Mouse (Mus musculus) limb, embryonic 14.5 days (tissue): ENCODE data around the gene Myo15. TPM values are rescaled to one million over a fixed set of nuclear protein-coding genes. Genes with fewer than 3 reads are reported as not detected.
"Not testable (repeated sequence)": the region's sequence is repeated elsewhere in the genome, so short reads cannot be mapped to it uniquely, and the experiment has no call there.

Experiments
- ATAC-seq: fragments of 200-750 bp; cut with Nextera tagmentation; 2 replicates; pipeline ENCODE4 v1.8.0; 2017; ENCODE audit warnings: low read depth, moderate number of reproducible peaks, moderate TSS enrichment; ENCODE audit not compliant: low FRiP score
- DNase-seq: peaks from one replicate; pipeline ENCODE4 v3.0.0-alpha.2; 2015; ENCODE audit warnings: low spot score
- H3K27ac ChIP-seq: fragments of 300-500 bp; sonication (generic); replicated peaks from 2 replicates; pipeline ENCODE4 v1.5.1; 2014; ENCODE audit warnings: low read depth, mild to moderate bottlenecking, low read length, moderate library complexity, mixed read lengths
- H3K27me3 ChIP-seq: fragments of 300-500 bp; sonication (generic); 2 replicates; pipeline ENCODE4 v1.6.1; 2014; ENCODE audit warnings: low read length, mixed read lengths; ENCODE audit not compliant: control insufficient read depth, insufficient read depth
- H3K36me3 ChIP-seq: fragments of 300-500 bp; sonication (generic); 2 replicates; pipeline ENCODE4 v1.6.1; 2014; ENCODE audit warnings: mild to moderate bottlenecking, low read length, moderate library complexity, mixed read lengths; ENCODE audit not compliant: control insufficient read depth, insufficient read depth
- H3K4me1 ChIP-seq: fragments of 300-500 bp; sonication (generic); 2 replicates; pipeline ENCODE4 v1.6.1; 2014; ENCODE audit warnings: antibody characterized with exemption, low read length, mixed read lengths; ENCODE audit not compliant: control insufficient read depth, insufficient read depth
- H3K4me2 ChIP-seq: fragments of 300-500 bp; sonication (generic); replicated peaks from 2 replicates; pipeline ENCODE4 v1.6.1; 2014; ENCODE audit warnings: low read depth, mild to moderate bottlenecking, low read length, moderate library complexity; ENCODE audit not compliant: severe bottlenecking
- H3K4me3 ChIP-seq: fragments of 300-500 bp; sonication (generic); replicated peaks from 2 replicates; pipeline ENCODE4 v1.5.1; 2014; ENCODE audit warnings: low read length
- H3K9ac ChIP-seq: fragments of 300-500 bp; sonication (generic); 2 replicates; pipeline ENCODE4 v1.6.1; 2014; ENCODE audit warnings: mild to moderate bottlenecking, low read depth, low read length, moderate library complexity; ENCODE audit not compliant: severe bottlenecking
- H3K9me3 ChIP-seq: fragments of 300-500 bp; sonication (generic); 2 replicates; pipeline ENCODE4 v1.6.1; 2016; ENCODE audit warnings: low read length; ENCODE audit not compliant: control insufficient read depth
- POLR2A ChIP-seq: fragments of 200-500 bp; IDR thresholded peaks from 2 replicates; pipeline ENCODE4 v1.8.0; 2012; ENCODE audit warnings: inconsistent platforms, mild to moderate bottlenecking, moderate library complexity, borderline replicate concordance; ENCODE audit not compliant: insufficient read depth, insufficient read length; ENCODE audit errors: extremely low read depth
- whole genome bisulfite sequencing: fragments of 180-500 bp; shearing (Covaris S2); extraction: QIAGEN DNeasy Blood & Tissue Kit; methylation state at CpG from one replicate; pipeline ENCODE4 v1.1.7; 2014; 5-methylcytosine and 5-hydroxymethylcytosine counted together
- polyA plus RNA-seq, 2 experiments: library from polyadenylated mRNA; depleted of rRNA in 1 of 2; stranded (reverse) in 1 of 2; unstranded in 1 of 2; fragments of >200 nt; fragmentation: Nextera tagmentation in 1 of 2; extraction: Ambion mirVana in 1 of 2; gene quantifications; 2 replicates each; pipeline versions ENCODE4 v1.2.1 to v1.2.3; 2012 to 2014

Gene Myo15
- polyA plus RNA-seq, 2 experiments = 0.54 to 1.4 TPM

DNA sequence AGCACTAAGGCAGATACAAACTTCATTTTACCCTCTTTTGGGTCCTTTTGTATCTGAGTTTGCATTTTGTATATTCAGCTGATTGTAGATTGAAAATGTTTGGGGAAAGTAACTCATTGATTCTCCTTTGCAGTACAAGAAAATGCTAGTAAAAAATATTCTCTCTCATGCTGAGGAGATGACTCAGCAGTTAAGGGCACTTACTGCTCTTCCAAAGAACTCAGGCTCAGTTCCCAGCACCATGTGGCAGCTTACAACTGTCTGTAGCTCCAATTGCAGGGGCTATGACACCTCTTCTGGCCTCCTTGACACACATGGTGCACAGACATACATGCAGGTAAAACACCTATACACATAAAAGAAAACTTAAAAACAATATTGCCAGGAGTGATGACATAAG, 35.6 kb upstream of the Myo15 start:
- no peak for DNase-seq
- H3K36me3 ChIP-seq = peaks cover 66% of the 10 kb centered on the region

DNA sequence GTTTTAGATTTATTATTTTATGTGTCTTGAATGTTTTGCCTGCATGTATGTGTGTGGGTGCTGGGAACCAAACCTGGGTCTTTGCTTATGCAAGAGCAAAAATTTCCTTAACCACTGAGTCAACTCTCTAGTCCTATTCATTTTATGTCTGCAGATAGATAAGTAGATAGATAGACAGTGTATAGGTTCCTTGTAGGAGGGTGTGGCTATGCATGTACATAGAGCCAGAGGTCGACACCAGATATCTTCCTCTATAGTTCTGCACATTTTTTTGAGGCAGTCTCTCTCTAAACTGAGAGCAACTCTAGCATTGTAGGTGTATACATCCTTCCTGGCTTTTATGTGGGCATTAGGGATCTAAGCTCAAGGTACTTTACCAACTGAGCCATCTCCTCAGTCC, 34.0 kb upstream of the Myo15 start:
- no peak overlapping the region for H3K4me2 ChIP-seq
- no peaks in the 10 kb centered on the region for H3K9me3 ChIP-seq
- H3K36me3 ChIP-seq = peaks cover 68% of the 10 kb centered on the region
- ATAC-seq (no peak), DNase-seq (no peak)
- H3K4me3 ChIP-seq = no peak overlapping the region
- H3K27me3 ChIP-seq = no peaks in the 10 kb centered on the region
- H3K9ac ChIP-seq = no peak overlapping the region
- TF ChIP-seq POLR2A = no peak
- WGBS = 100% methylated on average over 1 of the region's 1 CpGs
- no peaks in the 10 kb centered on the region for H3K4me1 ChIP-seq
- H3K27ac ChIP-seq = no peak overlapping the region

More for the DNA sequence above, 35.6 kb upstream of the Myo15 start:
- no peak overlapping the region for H3K4me2 ChIP-seq
- H3K27me3 ChIP-seq = no peaks in the 10 kb centered on the region
- ATAC-seq = no peak
- H3K27ac ChIP-seq = no peak overlapping the region
- no peak overlapping the region for H3K9ac ChIP-seq
- H3K9me3 ChIP-seq = no peaks in the 10 kb centered on the region
- H3K4me1 ChIP-seq = no peaks in the 10 kb centered on the region
- H3K4me3 ChIP-seq = no peak overlapping the region
- TF ChIP-seq POLR2A = no peak

DNA sequence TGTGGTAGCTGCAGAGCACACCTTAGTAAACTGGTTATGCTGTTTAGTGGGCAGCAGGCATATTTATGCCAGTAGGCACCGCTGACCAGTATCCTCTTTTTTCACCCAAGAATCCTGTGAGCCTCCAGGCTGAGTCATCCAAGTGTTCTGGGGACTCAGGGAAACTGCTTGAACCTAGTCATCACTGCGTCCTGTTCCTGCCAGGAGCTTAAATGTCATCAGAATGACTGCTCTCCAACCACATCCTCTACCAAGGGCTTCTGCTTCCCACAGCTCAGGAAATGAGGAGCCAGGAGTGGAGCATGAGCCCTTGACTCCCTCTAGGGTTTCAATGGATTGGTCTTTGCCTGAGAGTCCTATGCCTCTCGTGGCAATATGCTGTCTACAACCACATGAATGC, 32.5 kb upstream of the Myo15 start:
- H3K27me3 ChIP-seq = no peaks in the 10 kb centered on the region
- 87% methylated on average over 3 of the region's 3 CpGs for WGBS
- no peak overlapping the region for H3K4me2 ChIP-seq
- no peaks in the 10 kb centered on the region for H3K9me3 ChIP-seq
- no peak overlapping the region for H3K27ac ChIP-seq
- no peak overlapping the region for H3K4me3 ChIP-seq
- DNase-seq (no peak), ATAC-seq (no peak)
- H3K36me3 ChIP-seq = peaks cover 76% of the 10 kb centered on the region
- no peak overlapping the region for H3K9ac ChIP-seq
- no peak for TF ChIP-seq POLR2A
- H3K4me1 ChIP-seq = no peaks in the 10 kb centered on the region

DNA sequence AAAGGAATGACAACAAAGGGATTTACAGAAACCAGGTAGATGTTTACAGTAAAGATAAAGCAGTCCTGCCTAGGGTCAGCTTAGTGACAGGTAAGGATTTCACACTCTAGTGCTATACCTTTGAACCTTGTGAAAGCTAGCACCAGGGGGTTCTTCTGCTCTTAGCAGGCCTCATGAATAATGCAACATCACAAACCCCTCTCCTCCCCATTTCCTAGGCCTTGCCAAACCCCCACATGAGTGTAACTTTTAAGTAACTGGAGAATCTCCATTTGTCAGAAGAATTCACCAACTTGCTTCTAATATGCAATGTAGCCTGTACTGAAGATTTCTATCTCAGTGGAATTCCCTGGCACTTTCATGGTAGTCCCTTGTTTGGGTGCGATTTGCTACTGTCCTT, 29.5 kb upstream of the Myo15 start:
- peaks cover 82% of the 10 kb centered on the region for H3K36me3 ChIP-seq
- H3K4me1 ChIP-seq, H3K27me3 ChIP-seq, H3K9ac ChIP-seq, H3K4me2 ChIP-seq, H3K9me3 ChIP-seq, DNase-seq, H3K27ac ChIP-seq, H3K4me3 ChIP-seq, ATAC-seq: not testable (repeated sequence)
- WGBS = 8% methylated on average over 1 of the region's 1 CpGs

DNA sequence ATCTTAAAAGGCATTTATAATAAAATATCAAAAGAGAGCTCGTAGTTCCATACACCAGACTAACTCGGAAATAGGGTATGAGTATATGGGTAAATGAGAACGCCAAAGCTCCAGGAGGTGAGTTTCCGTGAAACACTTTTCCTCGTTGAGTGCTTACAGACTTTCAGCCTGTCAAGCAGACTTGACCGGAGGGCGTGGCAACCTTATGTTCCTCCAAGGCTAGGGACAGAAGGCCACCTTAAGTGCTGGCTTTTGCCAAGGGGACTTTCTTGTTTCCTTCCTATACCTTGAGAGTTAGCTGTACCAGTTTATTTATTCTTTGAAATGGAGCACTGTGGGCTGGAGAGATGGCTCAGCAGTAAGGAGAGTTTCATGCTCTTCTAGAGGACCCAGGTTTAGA, 29.0 kb upstream of the Myo15 start:
- TF ChIP-seq POLR2A = no peak

DNA sequence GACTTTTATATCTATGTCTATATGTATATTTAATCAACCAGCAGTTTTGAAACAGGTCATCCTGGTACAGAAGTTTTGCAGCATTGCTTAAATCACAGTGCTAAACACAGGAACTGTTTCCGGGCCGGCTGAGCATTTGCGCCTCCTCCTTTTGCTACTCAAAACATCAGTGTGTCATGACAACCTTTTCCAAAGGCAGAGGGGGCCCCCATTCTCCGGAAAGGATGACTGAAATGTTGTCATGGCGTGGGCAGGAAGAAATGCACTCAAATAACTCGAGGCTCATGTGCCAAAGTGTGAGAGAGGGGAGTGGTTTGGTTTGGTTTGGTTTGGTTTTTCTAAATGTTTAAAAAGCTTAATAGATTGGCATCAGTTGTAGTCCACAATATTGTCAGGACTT, 26.2 kb upstream of the Myo15 start:
- 88% methylated on average over 6 of the region's 6 CpGs for WGBS
- H3K9me3 ChIP-seq = no peaks in the 10 kb centered on the region
- H3K9ac ChIP-seq = no peak overlapping the region
- DNase-seq (no peak), ATAC-seq (no peak)
- H3K27me3 ChIP-seq = no peaks in the 10 kb centered on the region
- TF ChIP-seq POLR2A = no peak
- no peak overlapping the region for H3K27ac ChIP-seq
- no peaks in the 10 kb centered on the region for H3K4me1 ChIP-seq
- no peak overlapping the region for H3K4me2 ChIP-seq
- no peak overlapping the region for H3K4me3 ChIP-seq
- H3K36me3 ChIP-seq = peaks cover 54% of the 10 kb centered on the region

More for the DNA sequence above, 29.0 kb upstream of the Myo15 start:
- Histone ChIP-seq H3K27me3 (no peaks in the 10 kb centered on the region), H3K9ac (no peak overlapping the region), H3K4me2 (no peak overlapping the region), H3K9me3 (no peaks in the 10 kb centered on the region), H3K27ac (no peak overlapping the region), H3K4me3 (no peak overlapping the region), H3K36me3 (peaks cover 82% of the 10 kb centered on the region), H3K4me1 (no peaks in the 10 kb centered on the region)
- DNase-seq (no peak), ATAC-seq (no peak)
- 30% methylated on average over 7 of the region's 7 CpGs for WGBS
